Mouse (Mus musculus): ENCODE results near the gene Nme8. TPM values are rescaled to one million over a fixed set of nuclear protein-coding genes. Genes with fewer than 3 reads are reported as not detected.

Nme8 gene
- polyA plus RNA-seq, 1 experiment from 2014 or later = 0.88 TPM

DNA sequence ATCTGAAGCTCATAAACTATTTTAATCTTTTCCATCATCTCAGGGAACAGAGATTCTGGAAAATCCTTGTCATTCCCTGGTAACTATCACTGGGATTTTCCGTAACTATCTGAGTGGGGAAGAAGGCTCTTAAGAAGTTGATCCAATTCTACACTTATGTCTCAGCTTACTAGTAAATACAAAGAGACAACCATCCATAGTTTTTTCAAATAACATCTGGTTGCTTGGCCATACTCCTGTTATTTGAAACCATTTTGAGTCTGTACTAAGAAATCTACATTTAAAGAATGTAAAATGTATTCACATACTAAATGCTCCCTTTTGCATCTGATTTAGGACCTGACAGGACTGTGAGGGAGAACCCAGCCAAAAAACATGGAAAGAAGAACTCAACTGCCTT lies 84.2 kb downstream of the Nme8 start:
- ATAC-seq (replicated peaks; ENCODE audit: extremely low read depth, insufficient read depth, low FRiP score) = no peak
- H3K27ac ChIP-seq (ENCODE audit: low read length) = no peak overlapping the region
- no peaks in the 10 kb centered on the region for H3K9me3 ChIP-seq (replicated peaks; ENCODE audit: control insufficient read depth, low read length)
- no peak overlapping the region for H3K4me3 ChIP-seq (ENCODE audit: low read length)
- no peaks in the 10 kb centered on the region for H3K36me3 ChIP-seq (ENCODE audit: control insufficient read depth, insufficient read depth)
- H3K27me3 ChIP-seq (ENCODE audit: control insufficient read depth, insufficient read depth, low read length) = no peaks in the 10 kb centered on the region
- peaks cover 3% of the 10 kb centered on the region; the same call in 1 of the 2 replicates for H3K4me1 ChIP-seq (ENCODE audit: control insufficient read depth, insufficient read depth, low read length)
- WGBS = 82% methylated on average over 1 of the region's 1 CpGs
- H3K9ac ChIP-seq (ENCODE audit: low read length) = no peak overlapping the region
- no peak overlapping the region for H3K4me2 ChIP-seq (ENCODE audit: low read depth, low read length)

DNA sequence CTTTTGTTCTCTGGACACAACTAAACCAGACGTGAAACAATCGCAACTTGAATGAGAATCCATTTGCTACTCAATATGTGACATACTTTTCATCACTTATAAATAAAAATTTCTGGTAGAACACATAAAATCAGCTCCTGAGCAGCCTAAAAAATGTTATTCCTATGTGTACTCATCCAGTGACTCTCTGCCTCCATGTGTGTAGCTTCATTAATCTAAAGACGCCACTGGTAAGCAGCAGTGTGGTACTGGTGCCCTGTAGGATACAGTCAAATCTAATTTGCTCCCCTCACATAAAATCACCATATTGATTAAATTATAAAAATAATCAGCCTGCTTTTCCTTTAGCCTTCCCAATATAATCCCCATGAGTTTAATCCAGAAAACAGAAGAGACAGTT lies 84.6 kb downstream of the Nme8 start:
- no peak for ATAC-seq (replicated peaks; ENCODE audit: extremely low read depth, insufficient read depth, low FRiP score)
- H3K4me1 ChIP-seq (ENCODE audit: control insufficient read depth, insufficient read depth, low read length) = peaks cover under 1% of the 10 kb centered on the region; the same call in 1 of the 2 replicates
- H3K27ac ChIP-seq (ENCODE audit: low read length) = no peak overlapping the region
- no peaks in the 10 kb centered on the region for H3K9me3 ChIP-seq (replicated peaks; ENCODE audit: control insufficient read depth, low read length)
- H3K9ac ChIP-seq (ENCODE audit: low read length) = no peak overlapping the region
- no peaks in the 10 kb centered on the region for H3K36me3 ChIP-seq (ENCODE audit: control insufficient read depth, insufficient read depth)
- H3K27me3 ChIP-seq (ENCODE audit: control insufficient read depth, insufficient read depth, low read length) = no peaks in the 10 kb centered on the region
- WGBS = 84% methylated on average over 3 of the region's 3 CpGs
- no peak overlapping the region for H3K4me3 ChIP-seq (ENCODE audit: low read length)
- no peak overlapping the region for H3K4me2 ChIP-seq (ENCODE audit: low read depth, low read length)

DNA sequence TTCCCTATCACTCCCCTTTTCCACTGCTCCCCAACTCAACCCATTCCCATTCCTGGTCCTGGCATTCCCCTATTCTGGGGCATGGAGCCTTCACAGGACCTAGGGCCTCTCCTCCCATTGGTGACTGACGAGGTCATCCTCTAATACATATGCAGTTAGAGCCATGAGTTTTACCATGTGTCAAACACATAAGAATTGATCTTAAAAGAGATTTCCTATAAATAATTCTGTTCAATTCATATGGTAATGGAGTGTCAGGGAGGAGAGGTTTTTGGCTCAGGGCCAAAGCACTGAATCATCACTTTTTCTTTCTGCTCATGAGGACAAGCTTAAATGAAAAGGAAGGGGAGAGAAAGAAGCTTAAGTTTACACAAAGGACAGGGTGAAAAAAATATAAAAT lies 85.2 kb downstream of the Nme8 start:
- no peak overlapping the region for H3K4me3 ChIP-seq (ENCODE audit: low read length)
- 84% methylated on average over 1 of the region's 1 CpGs for WGBS
- H3K27ac ChIP-seq (ENCODE audit: low read length) = no peak overlapping the region
- H3K4me2 ChIP-seq (ENCODE audit: low read depth, low read length) = no peak overlapping the region
- no peaks in the 10 kb centered on the region for H3K4me1 ChIP-seq (ENCODE audit: control insufficient read depth, insufficient read depth, low read length)
- H3K9me3 ChIP-seq (replicated peaks; ENCODE audit: control insufficient read depth, low read length) = no peaks in the 10 kb centered on the region
- H3K9ac ChIP-seq (ENCODE audit: low read length) = no peak overlapping the region
- no peaks in the 10 kb centered on the region for H3K27me3 ChIP-seq (ENCODE audit: control insufficient read depth, insufficient read depth, low read length)
- H3K36me3 ChIP-seq (ENCODE audit: control insufficient read depth, insufficient read depth) = no peaks in the 10 kb centered on the region
- no peak for ATAC-seq (replicated peaks; ENCODE audit: extremely low read depth, insufficient read depth, low FRiP score)

GRCm38 (mm10) chr13:19608120-19608519 lies 89.5 kb downstream of the Nme8 start:
- H3K9ac ChIP-seq (ENCODE audit: low read length) = no peak overlapping the region
- ATAC-seq (replicated peaks; ENCODE audit: extremely low read depth, insufficient read depth, low FRiP score) = no peak
- no peaks in the 10 kb centered on the region for H3K36me3 ChIP-seq (ENCODE audit: control insufficient read depth, insufficient read depth)
- H3K27ac ChIP-seq (ENCODE audit: low read length) = no peak overlapping the region
- no peaks in the 10 kb centered on the region for H3K27me3 ChIP-seq (ENCODE audit: control insufficient read depth, insufficient read depth, low read length)
- H3K4me3 ChIP-seq (ENCODE audit: low read length) = no peak overlapping the region
- H3K4me1 ChIP-seq (ENCODE audit: control insufficient read depth, insufficient read depth, low read length) = no peaks in the 10 kb centered on the region
- no peak overlapping the region for H3K4me2 ChIP-seq (ENCODE audit: low read depth, low read length)
- H3K9me3 ChIP-seq (replicated peaks; ENCODE audit: control insufficient read depth, low read length) = no peaks in the 10 kb centered on the region

DNA sequence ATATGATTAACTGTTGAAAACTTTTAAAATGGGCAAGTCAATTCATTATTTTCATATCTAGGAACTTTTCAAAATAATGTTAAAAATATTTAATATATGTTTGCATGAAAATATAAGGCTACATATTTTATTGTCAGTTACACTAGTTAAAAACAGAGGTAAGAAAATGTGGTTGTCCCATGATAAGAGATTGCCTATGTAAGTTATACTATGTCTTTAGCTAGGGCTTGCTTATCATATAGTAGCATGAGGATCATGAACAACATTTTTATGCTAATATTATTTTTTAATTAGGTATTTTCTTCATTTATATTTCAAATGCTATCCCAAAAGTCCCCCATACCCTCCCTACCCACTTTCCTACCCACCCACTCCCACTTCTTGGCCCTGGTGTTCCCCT lies 92.7 kb downstream of the Nme8 start:
- Histone ChIP-seq H3K36me3 (ENCODE audit: control insufficient read depth, insufficient read depth) (no peaks in the 10 kb centered on the region), H3K27ac (ENCODE audit: low read length) (no peak overlapping the region), H3K27me3 (ENCODE audit: control insufficient read depth, insufficient read depth, low read length) (no peaks in the 10 kb centered on the region), H3K9ac (ENCODE audit: low read length) (no peak overlapping the region), H3K9me3 (replicated peaks; ENCODE audit: control insufficient read depth, low read length) (no peaks in the 10 kb centered on the region), H3K4me3 (ENCODE audit: low read length) (no peak overlapping the region), H3K4me2 (ENCODE audit: low read depth, low read length) (no peak overlapping the region), H3K4me1 (ENCODE audit: control insufficient read depth, insufficient read depth, low read length) (no peaks in the 10 kb centered on the region)
- no peak for ATAC-seq (replicated peaks; ENCODE audit: extremely low read depth, insufficient read depth, low FRiP score)

DNA sequence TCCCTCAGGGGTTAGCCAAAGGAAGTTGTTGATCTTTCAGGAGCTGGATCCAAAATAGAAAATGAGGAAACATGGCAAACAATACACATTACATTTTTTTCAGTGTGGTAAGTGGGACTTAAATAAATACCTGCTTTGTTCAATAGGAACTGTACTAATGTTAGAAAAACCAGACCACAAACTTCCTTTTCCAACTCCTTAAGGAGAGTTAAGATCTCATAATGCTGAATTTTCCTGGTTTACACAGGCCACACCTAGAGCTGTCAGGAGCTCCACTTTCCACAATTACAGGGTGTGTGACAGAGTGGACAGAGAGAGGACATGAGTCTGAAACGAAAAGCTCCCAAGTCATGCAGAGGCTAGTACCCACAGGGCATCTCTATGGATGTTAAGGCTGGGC lies 93.9 kb downstream of the Nme8 start:
- Histone ChIP-seq H3K36me3 (ENCODE audit: control insufficient read depth, insufficient read depth) (no peaks in the 10 kb centered on the region), H3K27me3 (ENCODE audit: control insufficient read depth, insufficient read depth, low read length) (no peaks in the 10 kb centered on the region), H3K4me2 (ENCODE audit: low read depth, low read length) (no peak overlapping the region), H3K9me3 (replicated peaks; ENCODE audit: control insufficient read depth, low read length) (no peaks in the 10 kb centered on the region), H3K27ac (ENCODE audit: low read length) (no peak overlapping the region), H3K4me1 (ENCODE audit: control insufficient read depth, insufficient read depth, low read length) (no peaks in the 10 kb centered on the region), H3K9ac (ENCODE audit: low read length) (no peak overlapping the region), H3K4me3 (ENCODE audit: low read length) (no peak overlapping the region)
- ATAC-seq (replicated peaks; ENCODE audit: extremely low read depth, insufficient read depth, low FRiP score) = no peak
- 67% methylated on average over 1 of the region's 1 CpGs for WGBS

DNA sequence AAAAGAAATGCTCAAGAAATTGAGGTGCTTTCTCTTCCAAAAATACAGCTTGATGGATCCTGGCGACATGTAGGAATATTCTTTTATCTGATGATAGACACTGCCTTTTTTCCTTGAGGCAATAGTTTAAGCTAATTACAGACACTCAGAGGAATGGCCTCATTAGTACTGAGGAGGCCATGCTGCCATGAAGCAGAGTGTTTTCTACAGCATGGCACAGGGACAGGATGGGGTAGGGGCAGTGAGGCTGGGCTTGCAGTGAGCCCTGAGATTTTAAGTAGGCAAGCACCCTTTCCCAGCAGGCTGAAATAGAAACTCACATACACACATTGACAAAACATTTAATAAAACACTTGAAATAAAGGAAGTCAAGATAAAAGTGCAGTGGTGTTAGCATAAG lies 95.1 kb downstream of the Nme8 start:
- no peak overlapping the region for H3K9ac ChIP-seq (ENCODE audit: low read length)
- no peak for ATAC-seq (replicated peaks; ENCODE audit: extremely low read depth, insufficient read depth, low FRiP score)
- 91% methylated on average over 1 of the region's 1 CpGs for WGBS

DNA sequence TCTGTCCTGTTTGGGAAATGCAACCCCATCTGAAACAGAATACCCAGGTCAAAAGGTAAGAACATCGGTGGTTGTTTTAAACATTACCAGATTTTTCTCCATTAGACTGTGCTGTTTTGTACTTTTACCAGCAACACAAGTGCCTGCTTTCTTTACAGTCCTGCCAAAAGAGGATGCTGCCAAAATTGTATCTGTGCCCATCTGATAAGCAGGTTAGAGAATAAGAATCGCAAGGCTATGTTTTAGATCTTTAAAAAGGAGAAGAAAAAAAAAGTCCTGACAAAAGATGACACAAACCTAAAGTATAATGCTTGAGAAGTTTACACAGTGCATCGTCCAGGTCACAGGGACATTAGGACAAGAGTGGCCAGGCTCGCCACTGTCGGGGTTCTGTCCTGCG lies 98.4 kb downstream of the Nme8 start:
- WGBS = 71% methylated on average over 6 of the region's 6 CpGs
- no peak for ATAC-seq (replicated peaks; ENCODE audit: extremely low read depth, insufficient read depth, low FRiP score)
- H3K27ac ChIP-seq (ENCODE audit: low read length) = no peak overlapping the region

More for the DNA sequence above, 95.1 kb downstream of the Nme8 start:
- H3K4me1 ChIP-seq (ENCODE audit: control insufficient read depth, insufficient read depth, low read length) = no peaks in the 10 kb centered on the region
- H3K9me3 ChIP-seq (replicated peaks; ENCODE audit: control insufficient read depth, low read length) = no peaks in the 10 kb centered on the region
- no peaks in the 10 kb centered on the region for H3K36me3 ChIP-seq (ENCODE audit: control insufficient read depth, insufficient read depth)
- H3K27ac ChIP-seq (ENCODE audit: low read length) = no peak overlapping the region
- no peak overlapping the region for H3K4me2 ChIP-seq (ENCODE audit: low read depth, low read length)
- no peaks in the 10 kb centered on the region for H3K27me3 ChIP-seq (ENCODE audit: control insufficient read depth, insufficient read depth, low read length)
- no peak overlapping the region for H3K4me3 ChIP-seq (ENCODE audit: low read length)

GRCm38 (mm10) chr13:19595141-19595540 lies 102.5 kb downstream of the Nme8 start:
- no peaks in the 10 kb centered on the region for H3K27me3 ChIP-seq (ENCODE audit: control insufficient read depth, insufficient read depth, low read length)
- H3K4me1 ChIP-seq (ENCODE audit: control insufficient read depth, insufficient read depth, low read length) = peaks cover 3% of the 10 kb centered on the region
- no peak for ATAC-seq (replicated peaks; ENCODE audit: extremely low read depth, insufficient read depth, low FRiP score)
- H3K9me3 ChIP-seq (replicated peaks; ENCODE audit: control insufficient read depth, low read length) = no peaks in the 10 kb centered on the region
- 89% methylated on average over 1 of the region's 1 CpGs for WGBS
- no peak overlapping the region for H3K9ac ChIP-seq (ENCODE audit: low read length)
- no peak overlapping the region for H3K4me2 ChIP-seq (ENCODE audit: low read depth, low read length)
- no peak overlapping the region for H3K4me3 ChIP-seq (ENCODE audit: low read length)
- H3K36me3 ChIP-seq (ENCODE audit: control insufficient read depth, insufficient read depth) = no peaks in the 10 kb centered on the region
- no peak overlapping the region for H3K27ac ChIP-seq (ENCODE audit: low read length)

More for the DNA sequence above, 98.4 kb downstream of the Nme8 start:
- Histone ChIP-seq H3K4me2 (ENCODE audit: low read depth, low read length) (no peak overlapping the region), H3K36me3 (ENCODE audit: control insufficient read depth, insufficient read depth) (no peaks in the 10 kb centered on the region), H3K4me1 (ENCODE audit: control insufficient read depth, insufficient read depth, low read length) (no peaks in the 10 kb centered on the region), H3K9me3 (replicated peaks; ENCODE audit: control insufficient read depth, low read length) (no peaks in the 10 kb centered on the region), H3K4me3 (ENCODE audit: low read length) (no peak overlapping the region), H3K9ac (ENCODE audit: low read length) (no peak overlapping the region), H3K27me3 (ENCODE audit: control insufficient read depth, insufficient read depth, low read length) (no peaks in the 10 kb centered on the region)

Measured in heart, embryonic 16.5 days (tissue).